Mouse (Mus musculus) adrenal gland (tissue): ENCODE measurements around the gene Fndc11.
"Not testable (repeated sequence)": the region's sequence is repeated elsewhere in the genome, so short reads cannot be mapped to it uniquely, and the experiment has no call there.

Experiments used
- intact Hi-C: fragments of 180-260 bp; cut with DNase I; formaldehyde crosslinking; loops from one replicate; pipeline ENCODE4 v1.15.1; 2025
- long read RNA-seq, 2 experiments: library from polyadenylated mRNA; unstranded; transcript quantifications; one replicate each; pipeline ENCODE4 v2.0.0; 2020; ENCODE audit warnings: borderline replicate concordance in 1 of 2; ENCODE audit not compliant: insufficient replicate concordance in 1 of 2

The Fndc11 gene
- long read RNA-seq, experiment 1, partial matches to known transcripts = 0 of 1 reads
- long read RNA-seq, experiment 1, other reads (novel, unspliced or antisense) = 1 of 1 reads
- long read RNA-seq, experiment 2 = 0 reads

GRCm38 (mm10) chr2:181219538-181220216, at the start of gene Fndc11:
Gene Fndc11, plus strand, starts transcription at chr2:181220013.
- intact Hi-C loops = no loop called here

- intact Hi-C loops = no loop called here
Observed at GRCm38 (mm10) chr2:181174646-181175045, 45.2 kb upstream of the Fndc11 start.

- intact Hi-C loops = no loop called here
Observed at GRCm38 (mm10) chr2:181178015-181178414, 41.8 kb upstream of the Fndc11 start.

GRCm38 (mm10) chr2:181178471-181178870, 41.3 kb upstream of the Fndc11 start:
- intact Hi-C loops = no loop called here

GRCm38 (mm10) chr2:181180898-181181297, 38.9 kb upstream of the Fndc11 start:
- intact Hi-C loops = no loop called here

GRCm38 (mm10) chr2:181186635-181187034, 33.2 kb upstream of the Fndc11 start:
- intact Hi-C loops = loop anchor here (2.0 to 5.0 kb wide), 2 partner anchors 56 to 148 kb away; partner anchors contain the start of gene Helz2

- intact Hi-C loops = loop anchor here (2.0 to 5.0 kb wide), 2 partner anchors 55 to 147 kb away; partner anchors contain the start of gene Helz2
Observed at GRCm38 (mm10) chr2:181187121-181188000, 32.5 kb upstream of the Fndc11 start, which contains the start of gene Ppdpf. Gene Ppdpf, plus strand, starts transcription at chr2:181187247.

- intact Hi-C loops = loop anchor here (5.0 kb wide), 1 partner anchor 54 kb away; the partner anchor contains the start of gene Helz2
Observed at GRCm38 (mm10) chr2:181188681-181189080, 31.1 kb upstream of the Fndc11 start.

GRCm38 (mm10) chr2:181189321-181189720, 30.5 kb upstream of the Fndc11 start:
- intact Hi-C loops = loop anchor here (5.0 kb wide), 1 partner anchor 53 kb away; the partner anchor contains the start of gene Helz2

GRCm38 (mm10) chr2:181191385-181191784, 28.4 kb upstream of the Fndc11 start:
- intact Hi-C loops = not testable (repeated sequence)

GRCm38 (mm10) chr2:181191936-181192335, 27.9 kb upstream of the Fndc11 start:
- intact Hi-C loops = no loop called here

GRCm38 (mm10) chr2:181193044-181193443, 26.8 kb upstream of the Fndc11 start:
- intact Hi-C loops = no loop called here

- intact Hi-C loops = no loop called here
Observed at GRCm38 (mm10) chr2:181196628-181197300, 23.0 kb upstream of the Fndc11 start.

- intact Hi-C loops = no loop called here
Observed at GRCm38 (mm10) chr2:181201606-181202005, 18.2 kb upstream of the Fndc11 start.

GRCm38 (mm10) chr2:181202422-181202821, 17.4 kb upstream of the Fndc11 start, which contains the start of gene Ptk6:
Gene Ptk6, minus strand, starts transcription at chr2:181202789.
- intact Hi-C loops = no loop called here

- intact Hi-C loops = no loop called here
Observed at GRCm38 (mm10) chr2:181202886-181203285, 16.9 kb upstream of the Fndc11 start.

GRCm38 (mm10) chr2:181205678-181206077, 14.1 kb upstream of the Fndc11 start:
- intact Hi-C loops = no loop called here

- intact Hi-C loops = no loop called here
Observed at GRCm38 (mm10) chr2:181206118-181206517, 13.7 kb upstream of the Fndc11 start.

- intact Hi-C loops = no loop called here
Observed at GRCm38 (mm10) chr2:181212389-181213020, 7.3 kb upstream of the Fndc11 start.

GRCm38 (mm10) chr2:181213021-181213445, 6.8 kb upstream of the Fndc11 start, which contains the start of gene Srms:
Gene Srms, minus strand, starts transcription at chr2:181213185.
- intact Hi-C loops = no loop called here
